Mouse (Mus musculus) spleen, adult 2 months (tissue): ENCODE data around the gene Arhgef5. TPM values are rescaled to one million over a fixed set of nuclear protein-coding genes. Genes with fewer than 3 reads are reported as not detected.

Experiments used
- DNase-seq, 2 experiments: peaks; one replicate each; pipeline versions ENCODE4 v3.0.0 to v3.0.0-alpha.2; 2012 to 2021; ENCODE audit warnings: low spot score in 2 of 2, low read depth in 1 of 2
- H3K27ac ChIP-seq: fragments of 200-500 bp; 2 replicates; pipeline ENCODE4 v1.5.1; 2012; ENCODE audit warnings: low read length, inconsistent platforms; ENCODE audit not compliant: insufficient read depth
- H3K27me3 ChIP-seq: fragments of 200-500 bp; 2 replicates; pipeline ENCODE4 v1.6.1; 2012; ENCODE audit warnings: mild to moderate bottlenecking, moderate library complexity, low read length, inconsistent platforms; ENCODE audit not compliant: control insufficient read depth, insufficient read depth
- H3K36me3 ChIP-seq: fragments of 200-500 bp; 2 replicates; pipeline ENCODE4 v1.6.1; 2012; ENCODE audit warnings: mild to moderate bottlenecking, low read length, inconsistent platforms; ENCODE audit not compliant: control insufficient read depth, insufficient read depth
- H3K4me1 ChIP-seq: fragments of 200-500 bp; 2 replicates; pipeline ENCODE4 v1.6.1; 2011; ENCODE audit warnings: inconsistent platforms; ENCODE audit not compliant: control insufficient read depth, insufficient read depth, insufficient read length
- H3K4me3 ChIP-seq: fragments of 200-500 bp; 2 replicates; pipeline ENCODE4 v1.5.1; 2011; ENCODE audit warnings: mild to moderate bottlenecking, inconsistent platforms; ENCODE audit not compliant: insufficient read depth, insufficient read length; ENCODE audit errors: extremely low read depth
- CTCF ChIP-seq: fragments of 200-500 bp; IDR thresholded peaks from 2 replicates; pipeline ENCODE4 v1.5.1; 2011; ENCODE audit warnings: mild to moderate bottlenecking, inconsistent platforms; ENCODE audit not compliant: insufficient read depth, insufficient read length, insufficient replicate concordance; ENCODE audit errors: extremely low read depth
- POLR2A ChIP-seq: fragments of 200-500 bp; IDR thresholded peaks from 2 replicates; pipeline ENCODE4 v1.6.1; 2011; ENCODE audit warnings: low read depth, low read length, inconsistent platforms
- WGBS: fragments of 180-500 bp; shearing (Covaris S2); methylation state at CpG from one replicate; pipeline ENCODE4 v1.1.7; 2018; 5-methylcytosine and 5-hydroxymethylcytosine counted together
- polyA plus RNA-seq: library from polyadenylated mRNA; depleted of rRNA; stranded (reverse); fragments of >200 nt; gene quantifications from 2 replicates; pipeline ENCODE4 v1.2.3, GENCODE M21; 2012

Arhgef5 gene
- polyA plus RNA-seq, 1 experiment = 3.0 TPM

DNA sequence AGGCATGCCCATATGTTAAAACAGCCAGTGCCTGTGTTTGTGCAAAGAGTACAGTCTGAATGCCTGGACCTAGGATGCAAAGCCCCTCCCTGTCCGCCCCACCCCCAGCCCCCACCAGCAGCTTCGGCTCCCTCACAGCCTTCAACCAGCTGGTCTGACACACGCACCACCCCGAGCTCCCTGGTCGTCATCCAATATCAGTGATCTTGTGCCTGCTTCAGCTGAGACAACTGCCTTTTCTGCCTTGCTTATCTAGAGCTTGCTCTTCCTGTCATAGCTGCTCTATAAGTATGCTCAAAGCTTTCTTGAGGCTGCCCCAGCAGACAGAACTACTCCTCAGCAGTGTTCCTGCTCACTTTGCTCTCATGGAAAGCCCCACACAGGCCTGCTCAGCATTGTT lies 30.5 kb downstream of the Arhgef5 start:
- no peaks in the 10 kb centered on the region for H3K36me3 ChIP-seq
- no peaks in the 10 kb centered on the region for H3K4me1 ChIP-seq
- no peak for TF ChIP-seq POLR2A
- no peak for TF ChIP-seq CTCF
- DNase-seq = no peak
- WGBS = 77% methylated on average over 5 of the region's 5 CpGs
- no peak overlapping the region for H3K4me3 ChIP-seq
- no peaks in the 10 kb centered on the region for H3K27me3 ChIP-seq
- no peak overlapping the region for H3K27ac ChIP-seq

DNA sequence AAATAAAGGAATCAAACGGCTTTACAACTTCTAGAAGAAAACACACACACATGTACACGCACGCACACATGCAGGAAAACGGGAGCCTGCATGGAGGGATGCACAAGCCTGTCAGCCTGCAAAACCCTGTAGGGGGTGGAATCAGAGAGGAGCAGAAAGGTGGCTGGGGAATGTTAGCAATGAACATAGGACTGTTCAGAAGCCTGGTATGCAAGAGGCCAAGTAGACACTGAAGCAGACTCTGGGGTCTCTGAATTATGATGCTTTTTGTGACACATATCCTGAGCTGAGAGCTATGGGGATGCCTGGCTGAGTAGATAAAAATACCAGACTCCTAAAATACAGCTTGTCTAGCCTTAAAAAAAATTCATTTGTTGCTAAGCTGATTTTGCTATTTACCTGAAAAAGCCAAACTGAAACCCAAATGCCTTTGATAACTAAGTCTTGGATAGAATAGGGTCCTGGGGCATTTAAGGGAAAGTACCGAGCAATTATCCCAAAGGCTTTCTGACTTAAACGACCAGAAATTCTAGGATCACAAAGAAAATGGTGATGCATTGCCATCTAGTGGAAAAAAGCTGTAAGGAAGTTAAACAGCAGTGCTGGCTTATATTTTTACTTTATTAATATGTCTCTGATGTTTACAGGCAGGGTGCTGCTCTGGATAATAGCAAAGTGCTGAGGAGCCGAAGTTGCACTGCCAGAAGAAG lies 31.6 kb downstream of the Arhgef5 start:
- 48% methylated on average over 7 of the region's 7 CpGs for WGBS
- no peak overlapping the region for H3K4me3 ChIP-seq
- H3K36me3 ChIP-seq = no peaks in the 10 kb centered on the region
- H3K27me3 ChIP-seq = no peaks in the 10 kb centered on the region
- H3K4me1 ChIP-seq = no peaks in the 10 kb centered on the region
- no peak overlapping the region for H3K27ac ChIP-seq
- no peak for DNase-seq
- no peak for TF ChIP-seq CTCF
- TF ChIP-seq POLR2A = no peak

DNA sequence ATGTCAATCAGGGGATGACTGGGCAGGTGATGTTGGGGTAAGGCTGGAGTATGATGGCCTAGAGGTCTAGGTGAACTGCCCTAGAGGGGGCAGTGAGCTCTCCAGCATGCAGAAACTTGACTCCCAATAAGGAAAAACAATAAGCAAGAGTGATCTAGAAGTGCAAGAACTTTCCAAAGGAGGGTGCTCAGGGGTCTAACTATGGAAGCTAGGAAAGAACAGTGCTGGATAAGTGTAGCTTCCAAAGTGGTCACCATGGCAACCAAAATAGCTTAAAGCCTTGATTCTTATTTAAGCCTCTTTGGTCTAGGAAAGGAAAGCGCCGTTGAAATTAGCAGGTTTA lies 32.1 kb downstream of the Arhgef5 start:
- Histone ChIP-seq H3K4me3 (no peak overlapping the region), H3K27ac (no peak overlapping the region), H3K4me1 (no peaks in the 10 kb centered on the region), H3K36me3 (no peaks in the 10 kb centered on the region), H3K27me3 (no peaks in the 10 kb centered on the region)
- 60% methylated on average over 2 of the region's 2 CpGs for WGBS
- TF ChIP-seq CTCF = no peak
- TF ChIP-seq POLR2A = no peak
- DNase-seq = no peak

DNA sequence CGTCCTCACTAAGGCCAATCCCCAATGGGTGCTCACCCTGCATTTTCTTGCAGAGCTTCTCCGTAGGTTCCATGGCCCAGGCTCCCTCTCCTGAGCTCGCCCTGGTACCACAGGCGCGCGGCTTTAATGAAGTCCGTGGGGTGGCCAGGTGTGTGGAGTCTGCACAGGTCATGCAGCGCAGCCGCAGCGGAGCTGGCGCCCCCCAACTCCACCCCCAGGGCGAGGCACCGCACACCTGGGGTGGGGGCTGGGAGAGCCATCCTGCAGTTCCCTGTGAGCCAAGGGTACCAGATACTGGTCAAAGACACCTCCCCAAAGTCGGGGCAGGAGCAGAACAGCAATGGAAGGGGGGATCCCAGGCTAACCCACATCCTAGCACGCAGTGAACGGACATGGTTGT lies 44.1 kb downstream of the Arhgef5 start, which contains the start of gene Nobox:
Gene Nobox (minus strand): TSS at position 101 of the 400 bp plus-strand sequence.
- 86% methylated on average over 16 of the region's 16 CpGs for WGBS
- Histone ChIP-seq H3K27me3 (no peaks in the 10 kb centered on the region), H3K4me1 (no peaks in the 10 kb centered on the region), H3K27ac (no peak within 1 kb of the TSS), H3K4me3 (no peak within 1 kb of the TSS), H3K36me3 (no peaks in the 10 kb centered on the region)
- no peak for DNase-seq
- TF ChIP-seq POLR2A = no peak
- no peak for TF ChIP-seq CTCF

DNA sequence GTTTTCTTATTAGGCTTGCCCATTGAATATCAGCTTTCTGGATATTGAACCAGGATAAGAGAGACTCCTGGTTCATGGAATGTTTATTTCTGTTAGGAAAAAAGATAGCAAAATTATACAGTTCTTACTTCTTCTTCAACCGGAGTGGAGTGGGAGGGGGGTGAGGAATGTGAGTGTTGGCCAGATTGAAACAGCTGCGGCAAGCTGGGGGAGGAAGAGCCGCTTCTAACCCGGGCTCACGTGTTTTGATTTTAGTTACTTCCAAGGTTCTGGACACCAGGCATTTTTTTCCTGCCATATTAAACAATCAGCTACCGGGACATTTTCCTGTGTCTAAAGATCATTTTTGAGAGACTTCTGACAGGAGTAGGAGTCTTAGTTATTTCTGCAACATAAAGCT lies 44.7 kb downstream of the Arhgef5 start:
- TF ChIP-seq CTCF (no peak), POLR2A (no peak)
- no peak for DNase-seq
- no peaks in the 10 kb centered on the region for H3K27me3 ChIP-seq
- no peak overlapping the region for H3K4me3 ChIP-seq
- no peak overlapping the region for H3K27ac ChIP-seq
- 86% methylated on average over 6 of the region's 6 CpGs for WGBS
- H3K4me1 ChIP-seq = no peaks in the 10 kb centered on the region
- H3K36me3 ChIP-seq = no peaks in the 10 kb centered on the region

DNA sequence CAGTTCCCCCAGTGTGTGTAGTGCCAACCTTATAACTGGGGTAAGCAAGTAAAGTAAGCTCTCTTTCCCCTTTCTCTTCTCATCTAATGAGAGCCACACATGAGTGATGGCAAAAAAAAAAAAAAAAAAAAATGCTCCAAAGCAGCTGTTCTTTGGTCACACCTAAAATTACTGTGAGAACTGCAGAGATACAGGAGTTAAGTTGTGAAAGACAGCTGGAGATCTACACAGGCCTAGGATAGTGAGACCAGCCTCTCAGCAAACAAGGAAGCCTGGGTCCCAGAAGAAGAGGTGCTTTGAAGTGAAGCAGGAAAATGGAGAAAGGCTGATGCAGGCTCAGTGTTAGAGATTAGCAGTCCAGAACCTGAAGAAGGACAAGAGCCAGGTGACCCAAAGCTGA lies 47.2 kb downstream of the Arhgef5 start:
- no peak overlapping the region for H3K4me3 ChIP-seq
- no peak overlapping the region for H3K27ac ChIP-seq
- no peaks in the 10 kb centered on the region for H3K4me1 ChIP-seq
- no peak for DNase-seq
- TF ChIP-seq CTCF (no peak), POLR2A (no peak)
- no peaks in the 10 kb centered on the region for H3K27me3 ChIP-seq
- H3K36me3 ChIP-seq = no peaks in the 10 kb centered on the region

DNA sequence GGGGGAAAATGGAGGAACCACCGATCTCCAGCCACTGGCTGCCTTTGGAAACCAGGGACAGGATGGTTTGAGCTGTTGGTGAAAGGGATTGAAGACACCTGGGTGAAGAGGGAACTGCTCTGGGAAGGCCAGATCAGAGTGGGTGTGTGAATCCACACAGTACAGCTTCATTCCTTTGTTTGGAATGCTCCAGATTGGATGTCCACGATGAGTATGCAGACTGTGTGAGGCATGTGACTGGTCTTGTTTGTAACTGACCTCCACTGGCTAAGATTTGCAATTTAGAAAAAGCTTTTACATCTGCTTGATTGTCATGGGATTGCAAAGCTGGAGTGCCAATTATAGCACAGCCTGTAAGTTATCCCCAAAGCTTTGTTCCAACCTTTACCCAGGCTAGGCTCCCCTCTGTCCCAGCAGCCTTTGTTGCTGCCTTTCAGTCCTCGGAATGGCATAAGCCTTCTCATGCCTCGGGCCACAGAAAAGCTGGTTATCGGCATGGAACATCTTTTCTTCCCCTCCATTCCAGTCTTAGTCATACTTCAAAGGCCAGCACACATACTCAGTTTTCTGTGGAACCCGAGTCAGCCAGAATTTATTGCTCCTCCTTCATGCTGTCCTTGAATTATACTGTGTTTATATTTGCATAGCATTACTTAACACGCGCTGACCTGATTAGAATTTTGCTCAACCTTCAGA lies 47.7 kb downstream of the Arhgef5 start:
- Histone ChIP-seq H3K27ac (no peak overlapping the region), H3K36me3 (no peaks in the 10 kb centered on the region), H3K27me3 (no peaks in the 10 kb centered on the region), H3K4me1 (no peaks in the 10 kb centered on the region), H3K4me3 (no peak overlapping the region)
- 86% methylated on average over 8 of the region's 8 CpGs for WGBS
- DNase-seq = no peak
- TF ChIP-seq CTCF = no peak
- no peak for TF ChIP-seq POLR2A
